8 mouse cellular contexts compared by ENCODE assay signal in the genomic region with DNA sequence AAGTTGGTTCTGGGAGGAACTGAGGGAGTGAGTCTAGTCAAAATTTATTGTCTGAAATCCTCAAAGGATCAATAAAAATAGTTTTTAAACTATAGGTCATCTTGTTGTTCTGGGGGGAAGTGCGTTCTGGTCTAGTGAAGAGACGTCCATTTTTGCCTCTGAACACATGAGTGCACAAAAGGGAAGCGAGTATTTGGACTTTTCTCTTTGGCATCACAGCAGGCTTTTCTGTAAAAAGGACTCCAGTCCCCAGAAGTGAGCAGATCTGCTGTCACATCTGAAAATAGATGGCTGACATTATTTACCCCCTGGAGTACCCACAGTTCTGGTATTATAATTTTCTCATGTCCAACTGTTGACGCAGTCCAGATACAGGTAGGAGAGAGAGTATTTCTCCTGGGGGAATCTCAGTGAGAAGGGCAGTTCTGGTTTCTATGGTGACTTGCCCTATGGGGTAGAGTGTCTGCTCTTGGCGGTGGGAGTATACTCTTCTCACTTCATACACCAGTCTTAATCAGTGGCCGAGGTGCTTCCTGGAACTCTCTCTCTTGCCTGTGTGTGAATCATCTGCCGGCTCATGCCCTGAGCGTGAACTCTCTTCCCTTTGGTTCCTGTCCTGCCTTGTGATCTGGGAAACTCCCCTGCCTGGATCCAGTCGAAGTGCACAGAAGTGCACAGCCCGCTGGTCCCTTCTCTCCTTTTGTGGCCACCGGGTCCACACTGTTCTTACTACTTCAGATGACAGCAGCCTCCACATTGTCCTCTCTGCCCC. TPM values are rescaled to one million over a fixed set of nuclear protein-coding genes. Genes with fewer than 3 reads are reported as not detected.
DNase-seq lines count a peak whose midpoint lies in the region; ATAC-seq lines count a peak whose summit lies in the region.
"Had no signal": no experiment of that assay in that cellular context is flagged by ENCODE, and none has a peak within 500 bp of the region (broad histone marks: within the 10 kb centered on the region; RNA-seq: fewer than 3 reads in every experiment).

No protein-coding gene starts in this region.

- H3K4me2 ChIP-seq in intestine, embryonic 16.5 days (ENCODE audit: low read depth, low read length): no peak overlapping the region
- no peak overlapping the region for H3K4me2 ChIP-seq in stomach, embryonic 15.5 days

- peak overlapping the region; percentile 21; the same call in 1 of the 2 replicates for H3K27ac ChIP-seq in intestine, embryonic 16.5 days (ENCODE audit: low read length)
- H3K27ac ChIP-seq in stomach, embryonic 15.5 days: peak overlapping the region; percentile 17

- ATAC-seq in intestine, embryonic 16.5 days: peak; percentile 85
- ATAC-seq in stomach, embryonic 15.5 days (ENCODE audit: insufficient read depth, low FRiP score, low read depth): peak; percentile 66; the same call in 1 of the 2 replicates
- no peak for ATAC-seq in megakaryocyte-erythroid progenitor cell, adult 5-6 weeks (replicated peaks; ENCODE audit: low FRiP score, low TSS enrichment, poor library complexity, severe bottlenecking)

- 26% methylated on average over 11 of the region's 11 CpGs for WGBS in intestine, embryonic 16.5 days
- WGBS in stomach, embryonic 15.5 days: 38% methylated on average over 11 of the region's 11 CpGs

- DNase-seq in urinary bladder, postnatal 36 days (ENCODE audit: low spot score in 2 of 2): peak; percentile 26 to 58
- no peak for DNase-seq in urinary bladder, postnatal 10 days (ENCODE audit: low spot score)
- DNase-seq in embryo, embryonic 9.5 days (ENCODE audit: extremely low spot score): peak; percentile 35
- peak; percentile 37 for DNase-seq in lung, postnatal 25 days (ENCODE audit: low spot score)

- H3K27me3 ChIP-seq in intestine, embryonic 16.5 days (replicated peaks; ENCODE audit: control insufficient read depth, insufficient read depth, low read length): no peaks in the 10 kb centered on the region
- H3K27me3 ChIP-seq in stomach, embryonic 15.5 days (replicated peaks): no peaks in the 10 kb centered on the region

- H3K9me3 ChIP-seq in intestine, embryonic 16.5 days (ENCODE audit: control insufficient read depth, low read length): no peaks in the 10 kb centered on the region
- no peaks in the 10 kb centered on the region for H3K9me3 ChIP-seq in stomach, embryonic 15.5 days

- peaks cover 18% of the 10 kb centered on the region for H3K4me1 ChIP-seq in intestine, embryonic 16.5 days (ENCODE audit: control insufficient read depth, insufficient read depth, low read length)
- peaks cover 12% of the 10 kb centered on the region; the same call in 1 of the 2 replicates for H3K4me1 ChIP-seq in stomach, embryonic 15.5 days

- peaks cover 1% of the 10 kb centered on the region; the same call in 1 of the 2 replicates for H3K36me3 ChIP-seq in intestine, embryonic 16.5 days (ENCODE audit: control insufficient read depth, insufficient read depth, low read length)
- H3K36me3 ChIP-seq in stomach, embryonic 15.5 days: no peaks in the 10 kb centered on the region

- H3K9ac ChIP-seq in intestine, embryonic 16.5 days (ENCODE audit: low read depth, low read length): no peak overlapping the region
- no peak overlapping the region for H3K9ac ChIP-seq in stomach, embryonic 15.5 days

- no peak overlapping the region for H3K4me3 ChIP-seq in intestine, embryonic 16.5 days (ENCODE audit: low read length)
- H3K4me3 ChIP-seq in stomach, embryonic 15.5 days (replicated peaks): no peak overlapping the region
- H3K4me3 ChIP-seq: erythroblast, embryonic 14.5 days had no signal

RNA-seq across cellular contexts. Expression of a gene that starts 15.2 kb away (rescaled TPM):
- 148 and 158 TPM in 2 replicates for polyA plus RNA-seq in intestine, embryonic 16.5 days (2015; fragmentation: Nextera tagmentation; extraction: Ambion mirVana)
- 87.8 and 91.1 TPM in 2 replicates for polyA plus RNA-seq in stomach, embryonic 15.5 days (2015; fragmentation: Nextera tagmentation; extraction: Ambion mirVana)
- total RNA-seq in megakaryocyte-erythroid progenitor cell, adult 5-6 weeks (2014; fragmentation: Nextera tagmentation): 18.7 and 32.2 TPM in 2 replicates
- 28.1 and 29.5 TPM in 2 replicates for total RNA-seq in megakaryocyte-erythroid progenitor cell, adult 5-6 weeks (2017)

RNA-seq across cellular contexts. Expression of a gene that starts 55.0 kb away (rescaled TPM):
- polyA plus RNA-seq in intestine, embryonic 16.5 days (2015; fragmentation: Nextera tagmentation; extraction: Ambion mirVana): not detected in 2 replicates
- polyA plus RNA-seq in stomach, embryonic 15.5 days (2015; fragmentation: Nextera tagmentation; extraction: Ambion mirVana): 0.13 TPM in 1 of 2 replicates, not detected in the other
- not detected in 2 replicates for total RNA-seq in megakaryocyte-erythroid progenitor cell, adult 5-6 weeks (2014; fragmentation: Nextera tagmentation)
- not detected in 2 replicates for total RNA-seq in megakaryocyte-erythroid progenitor cell, adult 5-6 weeks (2017)
- polyA plus RNA-seq: erythroblast, embryonic 14.5 days had no signal

RNA-seq across cellular contexts. Expression of a gene that starts 59.0 kb away (rescaled TPM):
- 10.8 and 11.7 TPM in 2 replicates for polyA plus RNA-seq in intestine, embryonic 16.5 days (2015; fragmentation: Nextera tagmentation; extraction: Ambion mirVana)
- 10.9 and 14.9 TPM in 2 replicates for polyA plus RNA-seq in stomach, embryonic 15.5 days (2015; fragmentation: Nextera tagmentation; extraction: Ambion mirVana)
- total RNA-seq in megakaryocyte-erythroid progenitor cell, adult 5-6 weeks (2014; fragmentation: Nextera tagmentation): not detected in 2 replicates
- not detected in 2 replicates for total RNA-seq in megakaryocyte-erythroid progenitor cell, adult 5-6 weeks (2017)
- polyA plus RNA-seq: erythroblast, embryonic 14.5 days had no signal
